Mouse (Mus musculus): Measurements from ENCODE around the gene Zmynd10.

Gene Zmynd10

GRCm38 (mm10) chr9:107581584-107581983, 34.5 kb downstream of the Zmynd10 start:
- DNase-seq = no peak

GRCm38 (mm10) chr9:107582509-107583062, 35.5 kb downstream of the Zmynd10 start:
- DNase-seq = no peak

GRCm38 (mm10) chr9:107583174-107583573, 36.1 kb downstream of the Zmynd10 start:
- no peak for DNase-seq

GRCm38 (mm10) chr9:107586504-107586903, 39.4 kb downstream of the Zmynd10 start:
- peak; percentile 72 for DNase-seq

GRCm38 (mm10) chr9:107586974-107587832, 40.1 kb downstream of the Zmynd10 start, which contains the start of gene Ifrd2:
Ifrd2 (plus strand) TSS chr9:107587642.
- DNase-seq = peak; percentile 99

- no peak for DNase-seq
These were observed 40.9 kb downstream of the Zmynd10 start for GRCm38 (mm10) chr9:107587833-107588639.

- peak; percentile 76 for DNase-seq
These were observed 43.1 kb downstream of the Zmynd10 start for GRCm38 (mm10) chr9:107590058-107590772.

GRCm38 (mm10) chr9:107590773-107591060, 43.6 kb downstream of the Zmynd10 start:
- no peak for DNase-seq

GRCm38 (mm10) chr9:107593101-107593976, 46.2 kb downstream of the Zmynd10 start:
- peak; percentile 90 for DNase-seq

- DNase-seq = no peak
These were observed 47.4 kb downstream of the Zmynd10 start for GRCm38 (mm10) chr9:107594281-107595062.

- DNase-seq = no peak
These were observed 49.8 kb downstream of the Zmynd10 start for GRCm38 (mm10) chr9:107596619-107597569.

- DNase-seq = no peak
These were observed 51.3 kb downstream of the Zmynd10 start for GRCm38 (mm10) chr9:107598385-107598784.

GRCm38 (mm10) chr9:107599433-107599832, 52.3 kb downstream of the Zmynd10 start:
- peak; percentile 30 for DNase-seq

- peak; percentile 75 for DNase-seq
These were observed 52.7 kb downstream of the Zmynd10 start for GRCm38 (mm10) chr9:107599842-107600241.

GRCm38 (mm10) chr9:107600745-107601144, 53.6 kb downstream of the Zmynd10 start:
- DNase-seq = no peak
